In the genomic region with DNA sequence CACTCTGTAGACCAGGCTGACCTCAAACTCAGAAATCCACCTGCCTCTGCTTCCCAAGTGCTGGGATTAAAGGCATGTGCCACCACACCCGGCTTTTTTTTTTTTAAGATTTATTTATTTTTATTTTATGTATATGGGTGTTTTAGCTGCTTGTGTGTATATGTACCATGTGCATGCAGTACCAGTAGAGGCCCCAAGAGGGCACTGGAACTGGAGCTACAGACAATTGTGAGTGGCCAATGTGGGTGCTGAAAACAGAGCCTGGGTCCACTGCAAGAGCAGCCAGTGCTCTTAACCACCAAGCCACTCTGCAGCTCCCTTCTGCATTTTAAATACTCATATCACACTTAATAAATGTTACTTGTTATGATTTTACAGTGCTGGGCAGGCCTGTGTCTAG, we compare ENCODE assay signal across 20 mouse cellular contexts. TPM values are rescaled to one million over a fixed set of nuclear protein-coding genes. Genes with fewer than 3 reads are reported as not detected.
DNase-seq lines count a peak whose midpoint lies in the region; ATAC-seq and TF ChIP-seq lines count a peak whose summit lies in the region.
"Had no signal": no experiment of that assay in that cellular context is flagged by ENCODE, and none has a peak within 500 bp of the region (broad histone marks: within the 10 kb centered on the region; RNA-seq: fewer than 3 reads in every experiment).

No protein-coding gene starts in this region.

- TF ChIP-seq CTCF in hindbrain, postnatal 0 days (IDR thresholded peaks at IDR 0.05; ENCODE audit: low read depth), result 0 out of 2 replicates have a peak, but pooled peaks have one; percentile 10
- TF ChIP-seq CTCF in forebrain, postnatal 0 days (IDR thresholded peaks at IDR 0.05; ENCODE audit: low read depth), result no peak

- H3K4me2 ChIP-seq in hindbrain, postnatal 0 days (ENCODE audit: low read depth, low read length), result no peak overlapping the region
- no peak overlapping the region for H3K4me2 ChIP-seq in hindbrain, embryonic 16.5 days (ENCODE audit: low read length)
- no peak overlapping the region for H3K4me2 ChIP-seq in forebrain, postnatal 0 days (ENCODE audit: low read depth)
- H3K4me2 ChIP-seq: heart, embryonic 11.5 days; limb, embryonic 13.5 days had no signal

- WGBS in hindbrain, postnatal 0 days, result 96% methylated on average over 1 of the region's 1 CpGs
- 96% methylated on average over 1 of the region's 1 CpGs for WGBS in hindbrain, embryonic 16.5 days
- 95% methylated on average over 1 of the region's 1 CpGs for WGBS in forebrain, postnatal 0 days

- peaks cover 3% of the 10 kb centered on the region; the same call in 1 of the 2 replicates for H3K27me3 ChIP-seq in hindbrain, postnatal 0 days (ENCODE audit: insufficient read depth, low read length)
- peaks cover 3% of the 10 kb centered on the region for H3K27me3 ChIP-seq in hindbrain, embryonic 16.5 days (replicated peaks; ENCODE audit: control insufficient read depth, insufficient read depth, low read length)
- H3K27me3 ChIP-seq in forebrain, postnatal 0 days (ENCODE audit: insufficient read depth, low read length), result peaks cover 3% of the 10 kb centered on the region; the same call in 1 of the 2 replicates
- H3K27me3 ChIP-seq: limb, embryonic 13.5 days had no signal

- no peak overlapping the region for H3K4me3 ChIP-seq in hindbrain, postnatal 0 days (ENCODE audit: low read length)
- H3K4me3 ChIP-seq in hindbrain, embryonic 16.5 days (ENCODE audit: low read length), result no peak overlapping the region
- no peak overlapping the region for H3K4me3 ChIP-seq in forebrain, postnatal 0 days (ENCODE audit: low read depth, low read length)
- H3K4me3 ChIP-seq: limb, embryonic 13.5 days; neural tube, embryonic 15.5 days had no signal

- H3K9me3 ChIP-seq in hindbrain, postnatal 0 days (ENCODE audit: low read length), result no peaks in the 10 kb centered on the region
- H3K9me3 ChIP-seq in hindbrain, embryonic 16.5 days (ENCODE audit: control insufficient read depth, low read length), result no peaks in the 10 kb centered on the region
- no peaks in the 10 kb centered on the region for H3K9me3 ChIP-seq in forebrain, postnatal 0 days (ENCODE audit: low read length)
- H3K9me3 ChIP-seq: limb, embryonic 13.5 days; neural tube, embryonic 15.5 days had no signal

- H3K4me1 ChIP-seq in hindbrain, postnatal 0 days (ENCODE audit: insufficient read depth, low read length), result peaks cover 9% of the 10 kb centered on the region; the same call in 1 of the 2 replicates
- peaks cover 15% of the 10 kb centered on the region for H3K4me1 ChIP-seq in hindbrain, embryonic 16.5 days (ENCODE audit: control insufficient read depth, insufficient read depth, low read depth, low read length)
- H3K4me1 ChIP-seq in forebrain, postnatal 0 days (ENCODE audit: insufficient read depth), result 0 out of 2 replicates have a peak, but pooled peaks cover 6% of the 10 kb centered on the region

- DNase-seq in hindbrain, postnatal 0 days (ENCODE audit: low spot score), result no peak
- DNase-seq in thymus, postnatal 4 days, result peak; percentile 24
- no peak for DNase-seq in thymus, postnatal 14 days
- DNase-seq in forebrain, postnatal 0 days, result no peak
- DNase-seq in cerebellum, adult 8-10 months, result no peak
- no peak for DNase-seq in yolk sac, embryonic 10.5 days (ENCODE audit: low spot score)
- DNase-seq: adrenal gland, postnatal 36 days; cerebellum, adult 11 months; lung, postnatal 10 days; right cerebral cortex, adult 18-20 months had no signal

- H3K9ac ChIP-seq in hindbrain, postnatal 0 days (replicated peaks; ENCODE audit: low read length), result no peak overlapping the region
- H3K9ac ChIP-seq in hindbrain, embryonic 16.5 days (ENCODE audit: low read depth, low read length), result no peak overlapping the region
- no peak overlapping the region for H3K9ac ChIP-seq in forebrain, postnatal 0 days
- H3K9ac ChIP-seq: limb, embryonic 13.5 days; neural tube, embryonic 15.5 days had no signal

- H3K36me3 ChIP-seq in hindbrain, postnatal 0 days (ENCODE audit: insufficient read depth, low read length), result no peaks in the 10 kb centered on the region
- no peaks in the 10 kb centered on the region for H3K36me3 ChIP-seq in hindbrain, embryonic 16.5 days (ENCODE audit: control insufficient read depth, insufficient read depth, low read length)
- H3K36me3 ChIP-seq in forebrain, postnatal 0 days (ENCODE audit: insufficient read depth), result no peaks in the 10 kb centered on the region
- H3K36me3 ChIP-seq: limb, embryonic 13.5 days; neural tube, embryonic 15.5 days had no signal

- H3K27ac ChIP-seq in hindbrain, postnatal 0 days, result no peak overlapping the region
- H3K27ac ChIP-seq in hindbrain, embryonic 16.5 days (ENCODE audit: low read depth, low read length), result no peak overlapping the region; the same call in 1 of the 2 replicates
- 0 out of 2 replicates have a peak overlapping the region, but pooled peaks have one; percentile 62 for H3K27ac ChIP-seq in forebrain, postnatal 0 days (ENCODE audit: low read depth, low read length)
- H3K27ac ChIP-seq: limb, embryonic 13.5 days had no signal

- ATAC-seq in hindbrain, postnatal 0 days, result no peak
- no peak for ATAC-seq in hindbrain, embryonic 16.5 days
- no peak for ATAC-seq in forebrain, postnatal 0 days

RNA-seq across cellular contexts. Expression of a gene that starts 23.1 kb away (rescaled TPM):
- total RNA-seq in hindbrain, postnatal 0 days (2014; rRNA removed), result not detected in 2 replicates
- not detected in 2 replicates for polyA plus RNA-seq in hindbrain, postnatal 0 days (2015; fragmentation: Nextera tagmentation; extraction: Ambion mirVana)
- 0.40 TPM in 1 of 2 replicates, not detected in the other for polyA plus RNA-seq in hindbrain, embryonic 16.5 days (2015; fragmentation: Nextera tagmentation; extraction: Ambion mirVana)
- not detected in 2 replicates for total RNA-seq in forebrain, postnatal 0 days (2014; rRNA removed)
- 0.31 TPM in 1 of 2 replicates, not detected in the other for polyA plus RNA-seq in forebrain, postnatal 0 days (2015; fragmentation: Nextera tagmentation; extraction: Ambion mirVana)
- total RNA-seq: adrenal gland, postnatal 36 days; CH12.LX; gastrocnemius, adult 18-20 months; hematopoietic stem cell, adult 5-6 weeks; layer of hippocampus, postnatal 25 days; monocyte, adult 5-6 weeks had no signal
- polyA plus RNA-seq: heart, embryonic 11.5 days; kidney, embryonic 16.5 days; limb, embryonic 13.5 days; neural tube, embryonic 15.5 days had no signal

RNA-seq across cellular contexts. Expression of a gene that starts 56.2 kb away (rescaled TPM):
- 3.9 and 5.2 TPM in 2 replicates for total RNA-seq in hindbrain, postnatal 0 days (2014; rRNA removed)
- 3.7 and 4.5 TPM in 2 replicates for polyA plus RNA-seq in hindbrain, postnatal 0 days (2015; fragmentation: Nextera tagmentation; extraction: Ambion mirVana)
- polyA plus RNA-seq in hindbrain, embryonic 16.5 days (2015; fragmentation: Nextera tagmentation; extraction: Ambion mirVana), result 3.8 and 5.9 TPM in 2 replicates
- 2.8 and 3.0 TPM in 2 replicates for total RNA-seq in forebrain, postnatal 0 days (2014; rRNA removed)
- 2.1 and 3.1 TPM in 2 replicates for polyA plus RNA-seq in forebrain, postnatal 0 days (2015; fragmentation: Nextera tagmentation; extraction: Ambion mirVana)
- total RNA-seq: monocyte, adult 5-6 weeks had no signal
